Mouse (Mus musculus): ENCODE data around the gene Fth1. TPM values are rescaled to one million over a fixed set of nuclear protein-coding genes. Genes with fewer than 3 reads are reported as not detected.

The Fth1 gene
- polyA plus RNA-seq, 1 experiment from 2014 or later, result 1,957 TPM

DNA sequence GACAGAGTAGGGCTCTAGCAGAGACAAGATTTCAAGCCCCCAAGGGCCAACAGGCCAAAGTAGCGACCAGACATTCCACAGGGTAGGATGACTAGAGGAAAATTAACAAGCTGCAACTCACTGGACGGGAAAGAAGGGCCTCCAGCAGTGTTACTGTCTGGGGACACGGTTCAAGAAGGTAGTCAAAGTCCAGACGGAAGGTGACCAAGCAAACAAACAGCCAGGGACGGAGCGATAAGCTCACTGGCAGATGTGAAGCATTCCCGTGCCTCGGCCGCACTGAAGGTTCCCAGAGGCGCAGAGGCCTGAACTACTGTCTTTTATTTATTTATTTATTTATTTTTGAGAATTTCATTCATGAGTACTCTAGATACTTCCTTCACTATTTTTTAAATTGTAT, 3.3 kb upstream of the Fth1 start:
- ATAC-seq (ENCODE audit: low read depth), result no peak

DNA sequence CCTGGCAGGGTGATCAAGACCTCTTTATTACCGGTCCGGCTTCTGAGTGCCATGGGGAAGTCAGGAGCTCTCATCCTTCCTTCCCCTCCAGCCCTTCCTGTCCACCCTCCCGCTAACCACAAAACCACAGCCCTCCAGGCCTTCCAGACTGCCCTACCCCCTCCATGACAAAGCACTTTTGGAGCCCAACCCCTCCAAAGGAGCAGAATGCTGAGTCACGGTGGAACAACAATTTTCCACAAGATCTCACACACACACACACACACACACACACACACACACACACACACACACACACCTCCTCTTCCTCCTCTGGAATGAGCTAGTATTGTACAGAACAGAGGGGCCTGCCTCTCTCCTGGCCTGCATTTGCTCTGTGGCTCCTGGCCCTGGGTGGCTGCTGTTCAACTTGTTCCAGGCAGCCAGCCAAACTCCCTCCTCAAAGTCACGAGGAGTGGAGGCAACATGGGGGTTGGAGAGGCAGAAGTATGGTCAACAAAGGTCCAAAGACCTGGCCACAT, 1.9 kb upstream of the Fth1 start:
- Histone ChIP-seq H3K27ac (ENCODE audit: low read length) (peak overlapping the region; percentile 69), H3K4me1 (replicated peaks; ENCODE audit: control insufficient read depth, insufficient read depth, low read length) (peaks cover 23% of the 10 kb centered on the region), H3K9ac (ENCODE audit: low read length) (no peak overlapping the region), H3K4me3 (ENCODE audit: low read length) (no peak overlapping the region), H3K36me3 (ENCODE audit: control insufficient read depth, insufficient read depth, low read length) (no peaks in the 10 kb centered on the region), H3K9me3 (ENCODE audit: control insufficient read depth, low read length) (no peaks in the 10 kb centered on the region), H3K27me3 (ENCODE audit: control insufficient read depth, insufficient read depth, low read depth, low read length) (no peaks in the 10 kb centered on the region), H3K4me2 (ENCODE audit: low read depth, low read length) (no peak overlapping the region; the same call in 1 of the 2 replicates)
- 22% methylated on average over 5 of the region's 5 CpGs for WGBS
- ATAC-seq (ENCODE audit: low read depth), result peak; percentile 43

More for the DNA sequence above, 3.3 kb upstream of the Fth1 start:
- Histone ChIP-seq H3K27ac (ENCODE audit: low read length) (no peak overlapping the region), H3K9ac (ENCODE audit: low read length) (no peak overlapping the region), H3K9me3 (ENCODE audit: control insufficient read depth, low read length) (no peaks in the 10 kb centered on the region), H3K4me1 (replicated peaks; ENCODE audit: control insufficient read depth, insufficient read depth, low read length) (peaks cover 22% of the 10 kb centered on the region), H3K27me3 (ENCODE audit: control insufficient read depth, insufficient read depth, low read depth, low read length) (no peaks in the 10 kb centered on the region), H3K4me3 (ENCODE audit: low read length) (no peak overlapping the region), H3K36me3 (ENCODE audit: control insufficient read depth, insufficient read depth, low read length) (no peaks in the 10 kb centered on the region), H3K4me2 (ENCODE audit: low read depth, low read length) (no peak overlapping the region)
- WGBS, result 68% methylated on average over 10 of the region's 10 CpGs

DNA sequence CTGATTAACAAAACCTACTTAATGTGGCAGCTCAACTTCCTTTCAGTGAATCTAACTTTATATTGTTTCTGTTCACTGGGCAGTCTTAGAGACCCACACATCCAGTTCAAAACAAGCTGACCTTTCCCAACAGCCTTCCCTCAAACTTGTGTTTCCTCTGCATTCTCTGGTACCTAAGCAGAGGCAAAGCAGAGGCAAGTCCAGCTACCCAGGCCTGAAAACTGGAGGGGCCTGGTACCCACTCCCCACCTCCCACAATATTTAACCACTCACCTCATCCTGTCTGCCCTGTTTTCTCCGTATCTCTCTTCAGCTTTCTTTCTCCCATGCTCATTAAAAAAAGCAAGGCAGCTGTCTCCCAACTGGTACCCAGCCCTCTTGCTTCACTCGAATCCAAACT, 1.2 kb upstream of the Fth1 start:
- peaks cover 1% of the 10 kb centered on the region; the same call in 1 of the 2 replicates for H3K36me3 ChIP-seq (ENCODE audit: control insufficient read depth, insufficient read depth, low read length)
- H3K27me3 ChIP-seq (ENCODE audit: control insufficient read depth, insufficient read depth, low read depth, low read length), result no peaks in the 10 kb centered on the region
- 82% methylated on average over 2 of the region's 2 CpGs for WGBS
- H3K4me3 ChIP-seq (ENCODE audit: low read length), result no peak overlapping the region
- ATAC-seq (ENCODE audit: low read depth), result no peak
- H3K4me1 ChIP-seq (replicated peaks; ENCODE audit: control insufficient read depth, insufficient read depth, low read length), result peaks cover 30% of the 10 kb centered on the region
- peak overlapping the region; percentile 69 for H3K27ac ChIP-seq (ENCODE audit: low read length)
- no peaks in the 10 kb centered on the region for H3K9me3 ChIP-seq (ENCODE audit: control insufficient read depth, low read length)
- H3K4me2 ChIP-seq (ENCODE audit: low read depth, low read length), result no peak overlapping the region
- no peak overlapping the region for H3K9ac ChIP-seq (ENCODE audit: low read length)

DNA sequence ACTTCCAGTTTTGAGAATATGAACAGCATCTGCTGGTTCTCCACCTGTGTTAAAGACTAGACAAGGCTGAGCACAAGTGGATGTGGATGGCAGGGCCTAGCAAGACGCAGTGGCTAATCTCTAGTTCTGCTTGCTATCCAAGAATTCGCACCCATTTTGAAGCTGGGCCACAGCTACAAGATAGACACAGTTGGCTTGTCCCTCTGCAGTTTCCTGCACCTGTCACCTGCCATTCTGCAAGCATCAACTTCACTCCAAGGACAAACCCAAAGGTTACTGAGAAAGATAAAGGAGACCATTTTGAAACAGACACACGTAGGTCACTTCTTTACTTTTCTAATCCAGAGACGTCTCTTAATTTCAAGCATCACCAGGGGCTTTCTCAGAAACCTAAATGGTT, 1.2 kb downstream of the Fth1 start:
- no peak for ATAC-seq (ENCODE audit: low read depth)
- peak overlapping the region; percentile 75 for H3K9ac ChIP-seq (ENCODE audit: low read length)
- peak overlapping the region; percentile 93 for H3K27ac ChIP-seq (ENCODE audit: low read length)
- peaks cover 21% of the 10 kb centered on the region for H3K36me3 ChIP-seq (ENCODE audit: control insufficient read depth, insufficient read depth, low read length)
- H3K9me3 ChIP-seq (ENCODE audit: control insufficient read depth, low read length), result no peaks in the 10 kb centered on the region
- H3K4me1 ChIP-seq (replicated peaks; ENCODE audit: control insufficient read depth, insufficient read depth, low read length), result peaks cover 33% of the 10 kb centered on the region
- WGBS, result 67% methylated on average over 4 of the region's 4 CpGs
- H3K4me2 ChIP-seq (ENCODE audit: low read depth, low read length), result peak overlapping the region; percentile 83
- peak overlapping the region; percentile 96 for H3K4me3 ChIP-seq (ENCODE audit: low read length)
- H3K27me3 ChIP-seq (ENCODE audit: control insufficient read depth, insufficient read depth, low read depth, low read length), result no peaks in the 10 kb centered on the region

DNA sequence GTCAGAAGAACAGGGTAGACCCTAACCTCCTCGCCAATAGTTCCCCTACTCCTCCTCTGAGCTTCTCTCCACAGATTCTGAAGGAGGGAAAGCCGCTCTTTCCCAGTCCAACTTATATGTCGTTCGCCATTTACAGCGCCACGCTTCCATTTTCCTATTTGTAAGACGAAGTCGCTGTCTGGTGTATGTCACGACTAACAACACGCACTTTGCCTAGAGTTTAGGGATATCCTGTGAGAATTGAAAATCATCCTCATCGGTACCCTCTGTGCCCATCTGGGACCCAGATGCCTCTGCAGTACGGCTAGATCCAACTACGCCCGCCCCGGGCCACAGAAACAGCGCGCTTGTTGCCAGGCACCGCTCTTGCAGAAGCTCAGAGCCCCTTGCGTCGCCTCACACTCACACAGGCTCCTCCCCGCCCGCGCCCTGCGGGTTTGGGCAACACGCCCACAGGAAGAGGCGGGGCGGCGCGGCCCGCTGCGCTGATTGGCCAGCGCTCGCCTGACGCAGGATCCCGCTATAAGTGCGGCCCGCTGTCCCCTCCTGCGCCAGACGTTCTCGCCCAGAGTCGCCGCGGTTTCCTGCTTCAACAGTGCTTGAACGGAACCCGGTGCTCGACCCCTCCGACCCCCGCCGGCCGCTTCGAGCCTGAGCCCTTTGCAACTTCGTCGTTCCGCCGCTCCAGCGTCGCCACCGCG, 1.9 kb downstream of the Fth1 start:
- Histone ChIP-seq H3K27ac (ENCODE audit: low read length) (peak overlapping the region; percentile 98), H3K4me1 (replicated peaks; ENCODE audit: control insufficient read depth, insufficient read depth, low read length) (peaks cover 33% of the 10 kb centered on the region), H3K4me3 (ENCODE audit: low read length) (peak overlapping the region; percentile 96), H3K27me3 (ENCODE audit: control insufficient read depth, insufficient read depth, low read depth, low read length) (no peaks in the 10 kb centered on the region), H3K4me2 (ENCODE audit: low read depth, low read length) (peak overlapping the region; percentile 83), H3K36me3 (ENCODE audit: control insufficient read depth, insufficient read depth, low read length) (peaks cover 21% of the 10 kb centered on the region), H3K9me3 (ENCODE audit: control insufficient read depth, low read length) (no peaks in the 10 kb centered on the region), H3K9ac (ENCODE audit: low read length) (peak overlapping the region; percentile 98)
- ATAC-seq (ENCODE audit: low read depth), result peak; percentile 98
- WGBS, result under 1% methylated on average over 45 of the region's 59 CpGs

DNA sequence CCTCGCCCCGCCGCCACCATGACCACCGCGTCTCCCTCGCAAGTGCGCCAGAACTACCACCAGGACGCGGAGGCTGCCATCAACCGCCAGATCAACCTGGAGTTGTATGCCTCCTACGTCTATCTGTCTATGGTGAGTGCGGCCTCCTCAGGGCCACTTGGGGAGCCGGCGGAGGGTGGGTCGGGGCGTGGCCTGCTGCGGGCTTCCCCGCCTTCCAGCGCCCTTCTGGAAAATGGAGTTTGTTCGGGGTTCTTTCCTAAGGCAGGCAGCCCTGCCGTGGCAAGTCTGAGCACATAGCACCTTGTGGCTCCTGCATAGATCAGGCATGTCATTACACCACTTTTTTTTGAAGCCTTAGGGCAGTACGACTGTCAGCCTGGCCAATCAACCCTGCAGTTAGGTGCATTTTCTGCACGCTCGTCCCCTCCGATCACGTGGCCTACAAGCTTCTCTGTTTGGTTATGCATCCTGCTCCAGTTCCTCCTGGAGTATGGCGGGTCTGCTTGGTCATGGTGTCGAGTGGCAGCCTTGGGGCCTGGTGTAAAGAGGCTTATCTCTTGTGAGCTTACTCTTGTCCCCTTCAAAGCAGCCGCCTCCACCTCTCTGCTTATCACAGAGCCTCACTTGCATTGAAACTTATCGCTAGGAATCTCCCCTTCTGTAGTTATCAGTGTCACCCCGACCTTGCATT, 2.6 kb downstream of the Fth1 start:
- Histone ChIP-seq H3K9me3 (ENCODE audit: control insufficient read depth, low read length) (no peaks in the 10 kb centered on the region), H3K27ac (ENCODE audit: low read length) (peak overlapping the region; percentile 98), H3K36me3 (ENCODE audit: control insufficient read depth, insufficient read depth, low read length) (peaks cover 21% of the 10 kb centered on the region), H3K9ac (ENCODE audit: low read length) (peak overlapping the region; percentile 98), H3K27me3 (ENCODE audit: control insufficient read depth, insufficient read depth, low read depth, low read length) (no peaks in the 10 kb centered on the region), H3K4me1 (replicated peaks; ENCODE audit: control insufficient read depth, insufficient read depth, low read length) (peaks cover 29% of the 10 kb centered on the region), H3K4me2 (ENCODE audit: low read depth, low read length) (peak overlapping the region; percentile 77), H3K4me3 (ENCODE audit: low read length) (peak overlapping the region; percentile 96)
- peak; percentile 79 for ATAC-seq (ENCODE audit: low read depth)
- under 1% methylated on average over 30 of the region's 31 CpGs for WGBS

DNA sequence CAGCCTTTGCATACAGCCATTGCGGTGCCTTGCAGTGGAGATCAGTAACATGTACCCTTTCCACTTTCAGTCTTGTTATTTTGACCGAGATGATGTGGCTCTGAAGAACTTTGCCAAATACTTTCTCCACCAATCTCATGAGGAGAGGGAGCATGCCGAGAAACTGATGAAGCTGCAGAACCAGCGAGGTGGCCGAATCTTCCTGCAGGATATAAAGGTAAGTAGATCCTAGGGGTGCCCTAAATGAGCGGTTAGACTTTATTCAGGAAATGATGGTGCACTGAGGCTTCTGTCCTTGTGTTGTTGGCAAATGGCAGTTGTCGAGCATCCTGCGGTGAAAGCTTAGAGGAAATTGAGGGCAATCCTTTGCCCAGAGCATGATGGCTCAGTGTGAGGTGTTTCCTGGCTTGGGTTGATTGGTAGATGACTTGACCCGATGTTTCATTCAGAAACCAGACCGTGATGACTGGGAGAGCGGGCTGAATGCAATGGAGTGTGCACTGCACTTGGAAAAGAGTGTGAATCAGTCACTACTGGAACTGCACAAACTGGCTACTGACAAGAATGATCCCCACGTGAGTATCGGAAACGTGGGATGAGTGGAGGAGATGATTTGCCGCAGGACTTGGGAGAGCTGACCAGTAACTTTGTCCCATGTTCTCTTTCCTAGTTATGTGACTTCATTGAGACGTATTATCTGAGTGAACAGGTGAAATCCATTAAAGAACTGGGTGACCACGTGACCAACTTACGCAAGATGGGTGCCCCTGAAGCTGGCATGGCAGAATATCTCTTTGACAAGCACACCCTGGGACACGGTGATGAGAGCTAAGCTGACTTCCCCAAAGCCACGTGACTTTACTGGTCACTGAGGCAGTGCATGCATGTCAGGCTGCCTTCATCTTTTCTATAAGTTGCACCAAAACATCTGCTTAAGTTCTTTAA, 4.0 kb downstream of the Fth1 start:
- Histone ChIP-seq H3K27me3 (ENCODE audit: control insufficient read depth, insufficient read depth, low read depth, low read length) (no peaks in the 10 kb centered on the region), H3K27ac (ENCODE audit: low read length) (no peak overlapping the region), H3K4me2 (ENCODE audit: low read depth, low read length) (peak overlapping the region; percentile 77), H3K9me3 (ENCODE audit: control insufficient read depth, low read length) (no peaks in the 10 kb centered on the region), H3K4me1 (replicated peaks; ENCODE audit: control insufficient read depth, insufficient read depth, low read length) (peaks cover 17% of the 10 kb centered on the region), H3K36me3 (ENCODE audit: control insufficient read depth, insufficient read depth, low read length) (peaks cover 21% of the 10 kb centered on the region), H3K9ac (ENCODE audit: low read length) (peak overlapping the region; percentile 98; the same call in 1 of the 2 replicates), H3K4me3 (ENCODE audit: low read length) (peak overlapping the region; percentile 96)
- no peak for ATAC-seq (ENCODE audit: low read depth)
- 86% methylated on average over 20 of the region's 20 CpGs for WGBS

DNA sequence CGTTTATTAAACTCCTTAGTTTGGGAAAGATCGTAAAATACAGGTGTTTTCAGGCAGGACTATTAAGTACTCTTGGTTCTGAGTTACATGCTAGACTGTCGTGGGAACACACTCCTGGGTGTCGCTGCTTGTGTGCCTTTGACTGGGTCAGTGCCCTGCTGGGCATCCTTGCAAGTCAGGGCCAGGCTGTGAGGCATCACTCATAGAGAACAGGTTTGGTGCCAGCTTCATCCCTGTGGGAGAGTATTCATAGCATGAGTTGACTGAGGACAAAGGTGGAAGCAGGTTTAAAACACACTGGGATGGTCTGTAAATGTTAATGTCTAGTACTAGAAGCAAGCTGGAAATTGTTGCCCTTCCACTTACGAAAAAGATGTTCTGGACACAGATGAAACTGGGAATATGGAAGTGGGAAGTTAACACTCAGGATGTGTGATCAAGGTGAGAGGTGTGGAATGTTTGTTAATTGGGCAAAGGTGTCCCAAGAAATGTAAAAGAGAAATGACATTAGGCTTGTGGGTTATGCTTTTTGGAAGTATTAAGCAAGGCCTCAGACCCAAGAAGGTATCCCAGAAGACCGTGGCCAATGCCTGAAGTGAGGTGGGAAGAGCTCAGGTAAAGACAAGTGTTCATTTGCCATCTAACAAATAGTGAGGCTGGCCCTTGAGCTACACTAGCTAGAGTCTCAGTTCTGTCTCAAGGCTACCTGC, 4.9 kb downstream of the Fth1 start:
- Histone ChIP-seq H3K36me3 (ENCODE audit: control insufficient read depth, insufficient read depth, low read length) (peaks cover 21% of the 10 kb centered on the region), H3K4me2 (ENCODE audit: low read depth, low read length) (no peak overlapping the region), H3K9ac (ENCODE audit: low read length) (no peak overlapping the region), H3K4me1 (replicated peaks; ENCODE audit: control insufficient read depth, insufficient read depth, low read length) (peaks cover 16% of the 10 kb centered on the region), H3K27ac (ENCODE audit: low read length) (no peak overlapping the region), H3K27me3 (ENCODE audit: control insufficient read depth, insufficient read depth, low read depth, low read length) (no peaks in the 10 kb centered on the region), H3K9me3 (ENCODE audit: control insufficient read depth, low read length) (no peaks in the 10 kb centered on the region), H3K4me3 (ENCODE audit: low read length) (no peak overlapping the region)
- no peak for ATAC-seq (ENCODE audit: low read depth)
- 89% methylated on average over 6 of the region's 6 CpGs for WGBS
